In genomic region chr9:123531234-123531633, GRCm38 (mm10) we compare ENCODE assay signal across 12 mouse cellular contexts. TPM values are rescaled to one million over a fixed set of nuclear protein-coding genes. Genes with fewer than 3 reads are reported as not detected.
DNase-seq lines count a peak whose midpoint lies in the region; ATAC-seq and TF ChIP-seq lines count a peak whose summit lies in the region.
"Had no signal": no experiment of that assay in that cellular context is flagged by ENCODE, and none has a peak within 500 bp of the region (broad histone marks: within the 10 kb centered on the region; RNA-seq: fewer than 3 reads in every experiment).

No protein-coding gene starts in this region.

- H3K27me3 ChIP-seq in forebrain, embryonic 11.5 days (ENCODE audit: control insufficient read depth, insufficient read depth, low read length): no peaks in the 10 kb centered on the region
- no peaks in the 10 kb centered on the region for H3K27me3 ChIP-seq in intestine, postnatal 0 days (replicated peaks; ENCODE audit: control insufficient read depth, insufficient read depth, low read length)
- no peaks in the 10 kb centered on the region for H3K27me3 ChIP-seq in myocyte (ENCODE audit: control insufficient read depth, insufficient read depth, insufficient read length)
- H3K27me3 ChIP-seq: Patski had no signal

- no peaks in the 10 kb centered on the region for H3K9me3 ChIP-seq in forebrain, embryonic 11.5 days (ENCODE audit: control insufficient read depth, low read length)
- H3K9me3 ChIP-seq in intestine, postnatal 0 days (ENCODE audit: control insufficient read depth): no peaks in the 10 kb centered on the region

- no peak for ATAC-seq in forebrain, embryonic 11.5 days (replicated peaks; ENCODE audit: low FRiP score)
- no peak for ATAC-seq in intestine, postnatal 0 days
- ATAC-seq: Patski had no signal

- TF ChIP-seq POLR2A in myocyte (IDR thresholded peaks at IDR 0.05; ENCODE audit: insufficient read length, low read depth): no peak

- peak overlapping the region; percentile 93 for H3K4me3 ChIP-seq in layer of hippocampus, adult 2 months
- H3K4me3 ChIP-seq in forebrain, embryonic 11.5 days (ENCODE audit: low read depth, low read length): peak overlapping the region; percentile 78
- H3K4me3 ChIP-seq in intestine, postnatal 0 days (ENCODE audit: low read depth, low read length): peak overlapping the region; percentile 98
- peak overlapping the region; percentile 61 for H3K4me3 ChIP-seq in myocyte

- peak overlapping the region; percentile 71; the same call in 1 of the 2 replicates for H3K4me2 ChIP-seq in forebrain, embryonic 11.5 days (ENCODE audit: low read depth, low read length, severe bottlenecking)
- peak overlapping the region; percentile 72 for H3K4me2 ChIP-seq in intestine, postnatal 0 days (replicated peaks; ENCODE audit: low read depth)
- peak overlapping the region; percentile 78 for H3K4me2 ChIP-seq in myocyte (ENCODE audit: low read depth)

- H3K27ac ChIP-seq in layer of hippocampus, adult 2 months: no peak overlapping the region
- no peak overlapping the region for H3K27ac ChIP-seq in forebrain, embryonic 11.5 days (ENCODE audit: low read depth, low read length)
- no peak overlapping the region for H3K27ac ChIP-seq in intestine, postnatal 0 days (ENCODE audit: low read depth, low read length)

- H3K36me3 ChIP-seq in forebrain, embryonic 11.5 days (ENCODE audit: control insufficient read depth, insufficient read depth, low read length): no peaks in the 10 kb centered on the region
- H3K36me3 ChIP-seq in intestine, postnatal 0 days (ENCODE audit: control insufficient read depth, insufficient read depth): 0 out of 2 replicates have a peak, but pooled peaks cover 6% of the 10 kb centered on the region
- no peaks in the 10 kb centered on the region for H3K36me3 ChIP-seq in myocyte (ENCODE audit: control insufficient read depth, insufficient read depth)

- H3K9ac ChIP-seq in forebrain, embryonic 11.5 days (ENCODE audit: low read length): no peak overlapping the region; the same call in 1 of the 2 replicates
- H3K9ac ChIP-seq in intestine, postnatal 0 days (ENCODE audit: low read depth, low read length): no peak overlapping the region

- TF ChIP-seq CTCF in layer of hippocampus, adult 2 months (conservative IDR thresholded peaks at IDR 0.05): no peak
- TF ChIP-seq CTCF in intestine, postnatal 0 days (IDR thresholded peaks at IDR 0.05; ENCODE audit: low read depth): no peak

- H3K79me2 ChIP-seq in myocyte (ENCODE audit: control insufficient read depth, insufficient read depth): peaks cover 61% of the 10 kb centered on the region

- H3ac ChIP-seq in myocyte (ENCODE audit: control insufficient read depth, insufficient read length): no peak overlapping the region

- no peak for DNase-seq in layer of hippocampus, adult 2 months (ENCODE audit: low spot score in 2 of 2)
- no peak for DNase-seq in layer of hippocampus, adult 9-10 months (ENCODE audit: low spot score)
- no peak for DNase-seq in forebrain, embryonic 11.5 days (ENCODE audit: low spot score)
- DNase-seq in thymus, postnatal 0 days (ENCODE audit: low spot score): no peak
- no peak for DNase-seq in cerebellum, postnatal 4 days (ENCODE audit: low spot score in 2 of 2)
- no peak for DNase-seq in embryo, embryonic 11 days
- DNase-seq: cerebellum, adult 11-12 months; kidney, postnatal 10 days; thymus, postnatal 25 days had no signal

- no peaks in the 10 kb centered on the region; the same call in 1 of the 2 replicates for H3K4me1 ChIP-seq in forebrain, embryonic 11.5 days (replicated peaks; ENCODE audit: control insufficient read depth, insufficient read depth, low read length)
- 0 out of 2 replicates have a peak, but pooled peaks cover 4% of the 10 kb centered on the region for H3K4me1 ChIP-seq in intestine, postnatal 0 days (replicated peaks; ENCODE audit: control insufficient read depth, insufficient read depth, low read length)

TF ChIP-seq in myocyte, 11 proteins besides CTCF, POLR2A, EP300 and RAD21:
- TF ChIP-seq E2F4 (IDR thresholded peaks at IDR 0.05; ENCODE audit: insufficient read depth) (no peak), MYOD1 (IDR thresholded peaks at IDR 0.05; ENCODE audit: control insufficient read depth in 1 of 3, insufficient read length in 2 of 3, low read depth in 2 of 3) (no peak), MAX (IDR thresholded peaks at IDR 0.05; ENCODE audit: low read depth) (no peak), USF1 (IDR thresholded peaks at IDR 0.05; ENCODE audit: low read depth) (no peak), MYOG (IDR thresholded peaks at IDR 0.05; ENCODE audit: control insufficient read depth in 1 of 3, insufficient read depth in 1 of 3, insufficient read length in 2 of 3, low read depth in 2 of 3) (no peak), TCF12 (IDR thresholded peaks at IDR 0.05; ENCODE audit: insufficient read depth, poor library complexity, severe bottlenecking) (no peak), REST (IDR thresholded peaks at IDR 0.05; ENCODE audit: insufficient read depth, insufficient read length) (no peak), CEBPB (IDR thresholded peaks at IDR 0.05; ENCODE audit: insufficient read depth, poor library complexity, severe bottlenecking) (no peak), POLR2AphosphoS2 (IDR thresholded peaks at IDR 0.05; ENCODE audit: insufficient read length, low read depth) (no peak), SRF (IDR thresholded peaks at IDR 0.05; ENCODE audit: control insufficient read depth, insufficient read length, low read depth) (no peak), TCF3 (IDR thresholded peaks at IDR 0.05; ENCODE audit: insufficient read length, low read depth) (no peak)
TF ChIP-seq in myocyte: peak in this region for 0.

RNA-seq across cellular contexts. Expression of gene Sacm1l, which starts 1.7 kb away (rescaled TPM):
- total RNA-seq in layer of hippocampus, adult 2 months (2021): 10 to 100 TPM; 53.7 to 56.8 TPM
- 44.6 and 46.4 TPM in 2 replicates for polyA plus RNA-seq in forebrain, embryonic 11.5 days (2014; fragmentation: Nextera tagmentation; extraction: Ambion mirVana)
- 37.3 and 42.6 TPM in 2 replicates for polyA plus RNA-seq in intestine, postnatal 0 days (2015; fragmentation: Nextera tagmentation; extraction: Ambion mirVana)
- 11.0 TPM for polyA plus RNA-seq in myocyte (2012; fragmentation: generic; extraction: Trizol)
- 46.7 and 47.3 TPM in 2 replicates for polyA plus RNA-seq in thymus, postnatal 0 days (2015; fragmentation: Nextera tagmentation; extraction: Ambion mirVana)

RNA-seq across cellular contexts. Expression of gene Limd1, which starts 52.7 kb away (rescaled TPM):
- total RNA-seq in layer of hippocampus, adult 2 months (2021): 1 to 10 TPM; 5.7 to 7.6 TPM
- 52.3 and 56.6 TPM in 2 replicates for polyA plus RNA-seq in forebrain, embryonic 11.5 days (2014; fragmentation: Nextera tagmentation; extraction: Ambion mirVana)
- polyA plus RNA-seq in intestine, postnatal 0 days (2015; fragmentation: Nextera tagmentation; extraction: Ambion mirVana): 40.6 and 42.9 TPM in 2 replicates
- 23.5 TPM for polyA plus RNA-seq in myocyte (2012; fragmentation: generic; extraction: Trizol)
- 33.6 and 33.7 TPM in 2 replicates for polyA plus RNA-seq in thymus, postnatal 0 days (2015; fragmentation: Nextera tagmentation; extraction: Ambion mirVana)
